Mouse (Mus musculus): ENCODE measurements around the gene Ptprg. TPM values are rescaled to one million over a fixed set of nuclear protein-coding genes. Genes with fewer than 3 reads are reported as not detected.

Ptprg gene
- total RNA-seq (2021), result 100 to 1,000 TPM in 1 of 2 experiments, 10 to 100 TPM in 1; 85.9 to 111 TPM
- long read RNA-seq, experiment 1, transcript Ptprg-202 (17 exons, 2,787 nt), result major isoform, 6 of 28 reads
- long read RNA-seq, experiment 1, partial matches to known transcripts, result 12 of 28 reads
- long read RNA-seq, experiment 1, other reads (novel, unspliced or antisense), result 10 of 28 reads
- long read RNA-seq, experiment 2, partial matches to known transcripts, result 7 of 15 reads
- long read RNA-seq, experiment 2, other reads (novel, unspliced or antisense), result 6 of 15 reads

DNA sequence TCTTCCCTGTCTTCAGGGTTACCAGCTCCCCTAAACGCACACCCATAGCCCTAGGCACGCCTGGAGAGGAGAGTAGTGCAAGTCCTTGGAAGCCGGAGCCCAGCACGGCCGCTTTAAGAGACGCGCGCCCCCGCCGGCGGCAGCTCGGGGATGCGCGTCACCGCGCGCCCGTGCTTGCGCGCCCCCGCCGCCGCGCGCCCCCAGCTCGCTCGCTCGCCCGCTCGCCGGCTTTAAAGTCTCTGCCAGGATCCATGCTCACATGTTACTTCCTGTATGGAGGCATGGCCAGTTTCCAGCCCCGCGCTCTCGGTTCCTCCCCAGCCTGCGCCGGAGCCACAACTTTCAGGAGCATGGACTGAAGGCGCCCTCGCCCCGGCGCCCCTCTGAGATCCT, at the start of gene Ptprg:
Gene Ptprg (plus strand): TSS at position 260 of the 393 bp plus-strand sequence.
- H3K4me3 ChIP-seq, result peak within 1 kb of the TSS; percentile 87
- H3K27ac ChIP-seq, result peak within 1 kb of the TSS; percentile 97
- intact Hi-C loops (cut with DNase I), result loop anchor here (2.0 to 10.0 kb wide), 5 partner anchors 116 to 452 kb away; no protein-coding TSS in a partner anchor
- peak; percentile 82 to 89 for DNase-seq (ENCODE audit: extremely low spot score in 1 of 2, low spot score in 2 of 2)
- no peak for TF ChIP-seq CTCF (IDR thresholded peaks at IDR 0.05)

DNA sequence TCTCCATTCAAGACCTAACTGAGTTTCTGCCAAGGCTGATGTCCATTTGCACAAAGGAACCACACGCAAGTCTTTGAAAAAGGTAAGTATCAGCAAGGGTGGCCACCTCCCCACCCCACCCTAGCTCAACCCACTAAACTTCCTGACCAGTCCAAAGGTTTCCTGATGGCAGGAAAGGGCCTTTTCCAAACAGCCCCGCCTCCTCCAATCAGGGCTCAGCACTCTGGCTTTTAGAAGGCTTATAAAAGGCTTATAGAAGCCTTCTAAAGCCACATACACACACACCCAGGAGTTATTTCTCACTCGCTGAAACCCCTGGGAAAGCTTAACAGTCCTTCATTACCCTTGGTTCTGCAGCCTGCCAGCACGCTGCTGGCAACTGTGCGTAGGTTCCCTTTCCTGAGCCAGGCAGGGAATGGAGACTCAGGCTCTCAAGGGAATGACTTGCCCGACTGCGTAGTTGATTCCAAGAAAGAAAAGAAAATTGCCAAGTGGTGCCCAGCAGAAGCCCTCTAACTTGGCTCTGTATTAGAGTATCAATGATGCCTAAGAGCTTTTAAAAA, 49.4 kb upstream of the Ptprg start:
- no peak for DNase-seq (ENCODE audit: extremely low spot score in 1 of 2, low spot score in 2 of 2)
- no peak overlapping the region for H3K27ac ChIP-seq
- H3K4me3 ChIP-seq, result no peak overlapping the region
- intact Hi-C loops (cut with DNase I), result loop anchor here (10.0 kb wide), 1 partner anchor 61 kb away; no protein-coding TSS in a partner anchor
- TF ChIP-seq CTCF (IDR thresholded peaks at IDR 0.05), result no peak

DNA sequence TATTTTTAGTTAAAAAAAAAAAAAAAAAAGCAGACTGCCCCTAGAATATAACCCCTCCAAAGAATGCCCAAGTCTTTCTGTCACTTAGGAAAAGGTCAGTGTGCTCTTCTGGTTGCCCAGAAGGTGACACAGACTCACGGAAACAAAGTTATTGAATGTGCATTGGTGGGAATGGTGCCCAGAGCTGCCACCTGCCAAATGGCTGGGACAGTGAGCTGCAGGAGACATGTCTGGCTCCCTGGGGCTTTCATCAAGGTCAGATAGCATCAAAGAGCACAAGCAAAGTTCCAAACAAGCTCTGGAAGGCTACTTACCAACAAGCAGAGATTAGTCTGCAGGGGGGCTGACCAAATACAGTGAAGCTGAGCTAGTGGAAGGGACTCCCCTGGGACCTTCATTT, 43.2 kb upstream of the Ptprg start:
- intact Hi-C loops (cut with DNase I), result no loop called here
- Histone ChIP-seq H3K27ac (no peak overlapping the region), H3K4me3 (no peak overlapping the region)
- no peak for TF ChIP-seq CTCF (IDR thresholded peaks at IDR 0.05)
- DNase-seq (ENCODE audit: extremely low spot score in 1 of 2, low spot score in 2 of 2), result no peak

DNA sequence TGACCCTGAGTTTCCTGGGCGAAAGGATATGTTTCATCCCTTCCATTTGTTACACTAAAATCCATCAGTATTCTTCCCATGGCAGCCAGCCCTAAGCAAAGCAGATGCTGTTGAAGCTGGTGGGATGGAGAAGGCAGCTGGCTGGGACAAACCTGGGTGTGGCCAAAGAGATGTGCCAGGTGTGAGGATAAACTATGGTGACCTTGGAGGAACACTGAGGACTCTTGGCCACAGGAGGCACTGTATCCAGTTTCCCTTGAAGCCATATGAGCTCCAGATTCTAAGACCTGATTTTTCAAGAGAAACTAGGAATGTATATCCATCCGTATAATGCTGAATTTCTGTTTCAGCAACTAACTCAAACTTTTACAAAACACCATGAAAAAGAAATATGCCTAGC, 34.2 kb upstream of the Ptprg start:
- Histone ChIP-seq H3K4me3 (no peak overlapping the region), H3K27ac (no peak overlapping the region)
- DNase-seq (ENCODE audit: extremely low spot score in 1 of 2, low spot score in 2 of 2), result no peak
- intact Hi-C loops (cut with DNase I), result no loop called here
- no peak for TF ChIP-seq CTCF (IDR thresholded peaks at IDR 0.05)

DNA sequence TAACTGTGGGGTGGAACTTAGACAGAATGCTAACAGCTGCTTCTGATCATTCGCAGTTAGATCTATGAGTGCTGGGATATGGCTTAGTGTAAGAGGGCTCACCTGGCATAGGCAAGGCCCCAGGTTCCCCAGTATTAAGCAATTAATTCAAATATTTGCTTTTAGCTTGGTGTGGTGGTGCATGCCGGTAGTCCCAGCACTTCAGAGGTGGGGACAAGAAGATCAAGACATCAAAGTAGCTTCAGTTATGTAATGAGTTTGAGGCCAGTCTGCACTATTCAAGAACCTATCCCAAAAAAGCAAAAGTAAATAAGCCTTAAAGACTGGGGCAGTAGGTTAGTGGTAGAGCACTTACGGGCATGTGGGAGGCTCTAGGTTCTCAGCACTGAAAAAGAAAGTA, 30.3 kb upstream of the Ptprg start:
- H3K27ac ChIP-seq, result no peak overlapping the region
- DNase-seq (ENCODE audit: extremely low spot score in 1 of 2, low spot score in 2 of 2), result no peak
- intact Hi-C loops (cut with DNase I), result no loop called here
- H3K4me3 ChIP-seq, result no peak overlapping the region
- TF ChIP-seq CTCF (IDR thresholded peaks at IDR 0.05), result no peak

DNA sequence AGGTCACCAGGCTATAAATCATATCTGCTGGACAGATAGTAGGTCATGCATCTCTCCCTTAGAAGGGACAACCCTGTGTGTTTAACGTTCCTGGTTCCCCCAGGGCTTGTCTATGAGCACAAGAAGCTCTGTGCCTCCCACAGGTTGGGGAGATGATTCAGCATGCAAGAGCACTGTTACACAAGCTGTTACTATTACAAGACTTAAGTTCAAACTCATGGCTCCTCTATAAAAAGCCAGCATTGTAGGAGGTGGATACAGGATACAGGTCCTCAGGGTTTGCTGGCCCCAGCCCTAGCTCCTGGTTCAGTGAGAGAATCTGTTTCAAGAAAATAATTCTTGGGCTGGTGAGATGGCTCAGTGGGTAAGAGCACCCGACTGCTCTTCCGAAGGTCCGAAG, 23.7 kb upstream of the Ptprg start:
- intact Hi-C loops (cut with DNase I), result no loop called here
- DNase-seq (ENCODE audit: extremely low spot score in 1 of 2, low spot score in 2 of 2), result no peak

DNA sequence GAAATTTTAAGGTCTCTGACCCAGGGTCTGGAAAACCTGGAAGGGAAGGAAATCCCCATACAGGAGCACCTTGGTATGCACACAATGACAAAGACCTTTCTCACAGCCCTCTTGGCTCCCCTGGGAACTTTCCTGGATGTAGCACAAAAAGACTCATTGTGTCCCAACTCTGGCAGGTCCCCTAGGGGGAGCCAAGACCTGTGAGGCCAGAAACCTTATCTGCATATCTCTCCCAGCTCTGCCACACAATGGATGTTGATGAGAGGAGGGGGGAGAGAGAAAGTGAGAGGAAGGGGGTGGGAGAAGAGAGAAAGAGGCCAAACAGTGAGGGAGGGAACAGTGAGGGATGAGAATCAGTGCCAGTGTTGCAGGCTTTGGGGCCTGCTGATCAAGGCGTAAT, 18.9 kb upstream of the Ptprg start:
- no peak overlapping the region for H3K4me3 ChIP-seq
- no peak overlapping the region for H3K27ac ChIP-seq
- peak; percentile 27 for TF ChIP-seq CTCF (IDR thresholded peaks at IDR 0.05)
- intact Hi-C loops (cut with DNase I), result no loop called here
- DNase-seq (ENCODE audit: extremely low spot score in 1 of 2, low spot score in 2 of 2), result no peak

More for the DNA sequence above, 23.7 kb upstream of the Ptprg start:
- Histone ChIP-seq H3K4me3 (no peak overlapping the region), H3K27ac (no peak overlapping the region)
- TF ChIP-seq CTCF (IDR thresholded peaks at IDR 0.05), result no peak

DNA sequence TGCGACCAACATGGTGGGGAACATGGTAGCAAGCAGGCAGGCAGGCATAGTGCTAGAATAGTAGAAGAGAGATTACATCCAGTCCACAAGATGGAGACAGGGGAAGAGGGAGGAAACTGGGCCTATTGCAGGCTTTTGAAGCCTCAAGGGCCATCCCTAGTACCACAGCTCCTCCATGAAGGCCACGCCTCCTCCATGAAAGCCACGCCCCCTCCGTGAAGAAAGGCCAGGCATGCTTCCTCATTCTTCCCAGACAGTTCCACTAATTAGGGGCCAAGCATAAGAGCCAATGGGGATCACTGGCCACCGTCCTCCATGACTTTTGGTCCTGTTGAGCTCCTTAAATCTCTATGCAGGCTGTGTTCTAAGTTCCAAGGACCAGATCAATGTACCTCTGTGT, 17.2 kb upstream of the Ptprg start:
- H3K4me3 ChIP-seq, result no peak overlapping the region
- intact Hi-C loops (cut with DNase I), result no loop called here
- TF ChIP-seq CTCF (IDR thresholded peaks at IDR 0.05), result no peak
- no peak for DNase-seq (ENCODE audit: extremely low spot score in 1 of 2, low spot score in 2 of 2)
- no peak overlapping the region for H3K27ac ChIP-seq

DNA sequence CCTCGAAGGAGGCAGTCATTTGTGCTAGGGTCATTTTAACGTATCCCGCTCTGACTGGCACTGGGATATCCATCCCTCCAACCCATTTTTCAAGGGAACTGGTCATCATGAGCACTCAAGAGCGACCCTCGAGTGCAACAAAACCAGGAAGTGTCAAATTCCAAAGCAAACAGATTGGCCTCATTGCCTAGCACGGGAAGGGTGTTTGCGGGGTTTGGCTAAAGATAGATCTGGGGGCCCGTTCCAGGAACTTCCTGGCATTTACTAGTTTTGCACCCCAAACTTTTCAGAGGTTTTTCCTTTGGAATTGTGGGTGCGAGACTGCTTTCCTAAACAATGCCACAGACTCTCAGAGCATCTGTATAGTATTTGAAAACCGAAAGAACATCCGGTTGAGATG, 1.4 kb upstream of the Ptprg start:
- Histone ChIP-seq H3K4me3 (peak overlapping the region; percentile 87), H3K27ac (no peak overlapping the region)
- no peak for DNase-seq (ENCODE audit: extremely low spot score in 1 of 2, low spot score in 2 of 2)
- no peak for TF ChIP-seq CTCF (IDR thresholded peaks at IDR 0.05)
- intact Hi-C loops (cut with DNase I), result loop anchor here (2.0 to 10.0 kb wide), 5 partner anchors 115 to 453 kb away; no protein-coding TSS in a partner anchor

DNA sequence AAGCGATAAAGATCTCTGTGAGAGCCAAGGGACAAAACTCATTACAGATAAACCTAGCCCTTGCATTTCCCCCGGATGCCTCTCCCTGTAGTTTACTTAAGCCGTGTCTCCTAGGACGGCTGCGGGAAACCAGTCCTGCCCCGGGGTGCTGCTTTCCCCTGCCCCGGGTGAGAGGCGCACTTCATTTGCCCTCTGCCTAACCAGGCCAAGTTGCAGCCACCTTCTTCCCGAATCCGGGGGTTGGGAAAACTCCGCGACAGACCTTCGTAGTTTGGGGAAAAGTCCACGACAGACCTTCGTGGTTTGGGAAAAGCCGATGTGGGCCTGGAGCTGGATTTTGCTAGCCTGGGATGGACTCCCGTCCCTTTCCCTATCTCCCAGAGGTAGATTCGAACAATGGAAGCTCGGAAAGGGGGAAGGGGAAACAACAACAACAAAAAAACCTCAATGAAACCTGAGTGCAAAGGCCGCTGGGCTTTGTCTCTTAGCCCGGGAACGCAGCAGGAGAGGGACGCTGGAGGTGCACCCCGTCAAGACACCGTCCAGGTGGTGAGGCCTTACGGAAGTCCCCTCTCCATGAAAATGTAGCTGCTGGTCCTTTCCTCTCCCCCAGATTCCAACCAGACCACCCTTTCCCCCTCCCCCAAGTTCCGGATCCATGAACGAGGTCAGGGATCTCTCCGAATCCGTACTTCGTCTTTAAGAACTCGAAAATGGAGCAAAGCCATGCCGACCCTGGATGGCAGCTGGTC, 635 bp upstream of the Ptprg start:
- Histone ChIP-seq H3K4me3 (peak overlapping the region; percentile 87), H3K27ac (peak overlapping the region; percentile 97)
- no peak for TF ChIP-seq CTCF (IDR thresholded peaks at IDR 0.05)
- intact Hi-C loops (cut with DNase I), result loop anchor here (2.0 to 10.0 kb wide), 5 partner anchors 115 to 452 kb away; no protein-coding TSS in a partner anchor
- DNase-seq (ENCODE audit: extremely low spot score in 1 of 2, low spot score in 2 of 2), result peak; percentile 27 to 41

DNA sequence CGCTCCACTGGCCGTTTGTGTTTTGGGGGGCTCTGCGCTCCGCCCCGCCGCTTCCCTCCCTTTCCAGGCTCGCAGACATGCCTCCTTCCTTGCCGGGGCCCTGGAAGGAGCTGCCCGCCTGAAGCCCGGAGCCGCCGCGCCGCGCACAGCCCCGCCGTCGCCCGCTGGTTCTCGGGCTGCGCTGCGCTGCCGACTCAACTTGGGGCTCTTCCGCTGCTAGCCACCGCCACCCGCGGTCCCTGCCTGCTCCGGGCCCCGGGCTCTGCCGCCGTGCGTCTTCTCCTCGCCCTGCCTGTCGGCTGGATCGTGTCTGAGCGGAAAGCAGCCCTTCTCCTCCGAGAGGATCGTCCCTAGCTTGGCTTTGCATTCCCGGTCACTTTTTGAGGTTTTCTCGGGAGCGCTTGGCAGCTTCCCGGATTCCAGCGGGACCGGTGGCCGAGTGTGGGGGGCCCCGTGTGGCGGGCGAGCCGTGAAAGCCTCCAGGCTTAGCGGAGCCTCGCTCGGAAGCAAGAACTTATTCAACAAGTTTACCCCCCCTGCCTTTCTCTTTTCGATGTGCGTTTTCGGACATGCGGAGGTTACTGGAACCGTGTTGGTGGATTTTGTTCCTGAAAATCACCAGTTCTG, 460 bp downstream of the Ptprg start:
- peak overlapping the region; percentile 97 for H3K27ac ChIP-seq
- TF ChIP-seq CTCF (IDR thresholded peaks at IDR 0.05), result no peak; the same call in 1 of the 2 replicates
- peak in 1 of 2 experiments; percentile 58 for DNase-seq (ENCODE audit: extremely low spot score in 1 of 2, low spot score in 2 of 2)
- intact Hi-C loops (cut with DNase I), result loop anchor here (2.0 to 10.0 kb wide), 6 partner anchors 116 to 585 kb away; no protein-coding TSS in a partner anchor
- peak overlapping the region; percentile 87 for H3K4me3 ChIP-seq
